Mouse (Mus musculus) cerebellum, postnatal 10 days (tissue): ENCODE measurements around the gene Wipi1.
A peak's percentile ranks its signal among the peaks of the same experiment; 100 is the strongest.

ENCODE experiments used
- DNase-seq, 2 experiments: peaks; one replicate each; pipeline ENCODE4 v3.0.0; 2021; ENCODE audit warnings: mixed read lengths in 2 of 2

Gene Wipi1

DNA sequence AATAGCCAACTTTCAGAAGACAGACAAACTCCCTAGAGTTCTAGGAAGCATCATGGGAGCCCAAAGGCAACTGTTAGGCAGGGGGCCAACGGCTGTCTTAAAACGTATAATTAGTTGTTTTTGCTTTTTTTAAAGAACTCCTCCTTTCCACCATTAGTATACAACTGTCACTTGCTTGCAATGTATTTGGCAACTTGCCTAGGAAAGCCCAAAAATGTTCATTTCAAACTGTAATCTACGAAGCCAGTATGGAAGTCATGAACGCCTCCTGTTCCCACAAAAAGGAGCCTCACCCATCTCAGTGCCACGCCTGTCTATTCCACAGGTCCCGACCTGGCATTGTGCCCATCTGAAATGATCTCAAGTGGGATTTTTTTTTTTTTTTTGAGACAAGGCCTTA is 35.9 kb downstream of the Wipi1 start:
- peak in 1 of 2 experiments; percentile 32 for DNase-seq

DNA sequence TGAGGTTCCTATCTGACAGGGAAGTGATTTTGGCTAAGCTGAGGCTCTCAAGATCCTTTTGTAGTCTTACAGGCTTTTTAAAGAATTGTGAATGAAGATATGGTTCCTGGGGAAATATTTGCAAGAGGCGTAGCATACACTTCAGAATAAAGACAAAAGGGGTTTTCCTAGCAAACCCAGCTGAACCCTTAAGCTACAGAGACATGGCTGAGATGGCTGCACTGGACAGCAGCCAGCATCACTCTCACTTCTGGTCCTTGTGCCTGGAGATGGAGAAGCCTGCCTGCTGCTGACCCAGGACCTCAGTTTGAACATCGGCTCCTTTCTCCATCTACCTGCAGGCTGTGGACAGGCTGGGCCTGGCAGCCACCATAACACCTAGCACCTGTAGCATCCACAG is 37.2 kb downstream of the Wipi1 start:
- DNase-seq = peak in 1 of 2 experiments; percentile 28

DNA sequence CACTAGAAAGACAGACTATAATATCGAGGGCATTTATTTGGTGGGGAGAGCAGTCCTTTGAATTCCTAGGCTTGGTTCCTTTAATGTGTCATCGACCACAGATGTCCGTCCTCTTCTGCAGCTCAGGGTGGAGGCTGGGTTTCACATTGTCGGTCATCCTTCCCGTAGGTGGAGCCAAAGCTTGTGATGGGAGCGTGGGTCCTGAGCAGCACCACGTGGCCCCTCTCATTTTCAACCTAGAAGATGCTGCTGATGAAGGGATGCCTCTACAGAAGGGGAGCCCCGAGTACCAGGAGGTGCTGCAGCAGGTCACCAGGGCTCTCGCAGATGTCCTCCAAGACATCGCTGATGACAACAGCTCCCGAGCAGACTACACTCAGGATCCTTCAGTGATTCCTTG is 39.7 kb downstream of the Wipi1 start:
- DNase-seq = no peak

DNA sequence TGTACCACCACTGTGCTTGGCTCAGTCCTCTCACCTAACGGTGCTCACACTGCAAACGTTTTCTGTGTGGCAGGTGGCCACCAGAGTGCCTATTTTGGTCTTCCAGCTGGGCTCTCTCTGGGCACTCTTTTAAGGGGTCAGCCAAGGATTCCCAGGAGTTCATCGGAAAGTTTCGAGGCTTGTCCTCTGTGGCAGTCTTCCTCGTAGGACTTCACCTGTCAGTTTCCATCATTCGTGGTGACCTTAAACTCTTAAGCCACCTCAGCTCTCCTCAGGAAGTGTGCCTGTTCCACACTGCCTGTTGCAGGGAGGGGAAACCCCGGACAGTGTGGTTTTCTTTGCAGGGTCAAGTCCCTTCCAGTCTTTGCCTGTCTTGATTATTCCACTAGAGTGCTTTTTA is 42.0 kb downstream of the Wipi1 start:
- no peak for DNase-seq

GRCm38 (mm10) chr11:109569007-109569618 is 42.7 kb downstream of the Wipi1 start:
- no peak for DNase-seq

DNA sequence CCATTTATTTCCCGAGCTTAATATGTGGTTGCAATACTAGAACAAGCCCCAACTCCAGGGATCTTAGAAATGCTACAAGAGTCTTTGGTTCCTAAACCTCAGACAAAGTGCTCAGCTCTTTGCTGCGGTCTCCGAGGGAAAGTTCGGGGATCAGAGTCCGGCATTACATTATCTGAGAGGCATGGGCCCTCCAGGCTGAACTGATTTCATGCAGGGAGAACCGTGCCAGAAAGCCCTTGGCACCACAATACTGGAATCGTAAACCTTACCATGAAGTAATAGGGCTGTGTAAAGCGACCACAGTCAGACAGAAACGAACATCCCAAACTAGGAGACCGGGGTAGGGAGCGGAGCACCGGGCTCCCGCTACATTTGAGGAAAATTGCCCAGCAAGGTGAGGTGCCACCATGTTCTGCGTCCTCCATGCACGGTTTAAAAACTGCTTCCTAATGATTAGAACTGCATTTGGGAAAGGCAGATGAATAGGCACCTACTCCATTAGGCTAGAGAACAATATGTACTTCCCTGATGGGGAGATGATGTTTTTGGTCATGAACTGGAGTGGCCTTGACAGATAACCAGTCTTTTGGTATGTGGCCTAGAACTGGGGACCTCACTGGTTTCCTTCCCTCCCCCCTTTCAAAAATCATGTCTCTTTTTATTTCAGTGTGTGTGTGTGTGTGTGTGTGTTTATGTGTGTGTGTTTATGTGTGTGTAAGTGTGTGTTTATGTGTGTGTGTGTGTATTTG is 47.1 kb downstream of the Wipi1 start:
- no peak for DNase-seq

- DNase-seq = no peak
Measured at GRCm38 (mm10) chr11:109563708-109564107, 48.1 kb downstream of the Wipi1 start.

DNA sequence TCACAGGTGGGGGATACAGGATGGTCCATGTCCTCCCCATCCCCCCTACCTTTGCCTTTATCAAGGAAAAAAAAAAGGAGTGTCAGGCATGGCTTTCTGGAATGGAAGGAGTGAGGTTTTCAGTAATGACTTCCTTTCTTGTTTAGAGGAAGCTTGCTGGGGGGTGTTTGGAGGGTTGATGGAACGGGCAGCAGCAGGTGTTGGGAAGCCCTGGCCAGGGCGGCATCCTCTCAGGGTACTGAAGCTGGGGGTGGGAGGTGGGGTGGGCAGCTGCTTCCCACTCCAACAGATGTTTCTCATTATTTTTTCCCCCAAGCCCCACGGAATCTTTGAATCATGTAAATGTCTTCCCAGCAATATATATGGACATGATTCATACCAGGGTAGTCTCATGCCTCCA is 50.3 kb downstream of the Wipi1 start:
- DNase-seq = no peak

DNA sequence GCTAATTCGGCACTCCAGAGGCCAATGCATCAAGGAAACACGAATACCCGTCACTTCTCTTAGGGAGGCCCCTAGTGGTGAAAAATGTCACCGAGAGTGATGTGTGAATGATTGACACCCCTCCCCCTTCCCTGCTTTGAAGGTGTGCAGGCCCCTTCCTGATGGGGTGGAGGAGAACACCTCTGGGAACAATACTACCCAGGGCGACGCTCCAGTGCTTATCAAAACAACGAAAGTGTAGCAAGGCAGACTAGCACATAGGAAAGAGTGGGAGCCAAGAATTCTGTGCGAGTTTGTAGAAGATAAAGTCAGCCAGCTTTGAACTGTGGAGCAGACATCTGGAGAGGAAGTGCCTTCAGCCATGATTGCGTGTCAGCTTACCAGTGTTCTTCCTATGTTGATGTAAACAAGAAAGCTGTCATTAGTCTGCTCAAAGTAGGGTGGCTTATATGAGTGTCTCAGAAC is 50.9 kb downstream of the Wipi1 start:
- DNase-seq = peak; percentile 49 to 50

GRCm38 (mm10) chr11:109559241-109559640 is 52.5 kb downstream of the Wipi1 start:
- no peak for DNase-seq

DNA sequence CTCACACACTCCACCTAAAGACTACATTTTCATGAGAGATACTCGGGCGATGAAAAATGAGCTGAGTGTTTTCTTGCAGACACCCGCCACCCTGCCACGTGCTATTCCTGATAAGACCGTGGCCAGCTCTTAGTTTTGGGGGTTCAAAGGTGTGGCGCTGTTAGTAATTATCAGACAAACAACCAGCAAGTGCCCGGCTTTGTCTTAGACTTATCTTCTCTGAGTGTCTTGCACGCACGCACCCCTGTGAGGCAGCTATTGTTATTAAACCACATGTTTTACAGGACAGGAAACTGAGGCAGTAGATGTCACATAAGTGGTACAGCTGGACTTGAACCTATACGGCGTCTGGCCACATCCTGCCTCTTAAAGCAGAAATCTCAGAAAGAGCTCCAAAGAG is 54.3 kb downstream of the Wipi1 start:
- DNase-seq = no peak

- no peak for DNase-seq
Measured at GRCm38 (mm10) chr11:109556130-109556529, 55.6 kb downstream of the Wipi1 start.

DNA sequence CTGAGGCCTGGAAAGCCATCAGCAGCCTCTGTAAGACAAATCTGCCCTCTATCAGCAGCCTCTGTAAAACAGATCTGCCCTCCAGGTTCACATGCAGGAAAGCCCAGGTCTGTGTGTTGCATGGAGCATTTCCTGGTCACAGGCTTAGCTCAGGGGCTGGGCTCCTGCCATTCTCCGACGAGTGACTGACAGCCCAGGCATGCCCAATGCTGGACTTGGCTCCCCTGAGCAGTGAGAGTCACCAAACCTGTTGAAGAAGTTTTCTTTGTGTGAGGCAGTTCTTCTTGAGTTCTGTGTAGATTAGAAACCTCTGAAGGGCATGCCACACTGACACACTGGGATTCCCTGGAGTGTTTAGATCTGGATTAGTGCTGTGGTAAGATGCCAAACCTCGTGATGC is 57.3 kb downstream of the Wipi1 start:
- no peak for DNase-seq

GRCm38 (mm10) chr11:109553921-109554320 is 57.8 kb downstream of the Wipi1 start:
- no peak for DNase-seq

DNA sequence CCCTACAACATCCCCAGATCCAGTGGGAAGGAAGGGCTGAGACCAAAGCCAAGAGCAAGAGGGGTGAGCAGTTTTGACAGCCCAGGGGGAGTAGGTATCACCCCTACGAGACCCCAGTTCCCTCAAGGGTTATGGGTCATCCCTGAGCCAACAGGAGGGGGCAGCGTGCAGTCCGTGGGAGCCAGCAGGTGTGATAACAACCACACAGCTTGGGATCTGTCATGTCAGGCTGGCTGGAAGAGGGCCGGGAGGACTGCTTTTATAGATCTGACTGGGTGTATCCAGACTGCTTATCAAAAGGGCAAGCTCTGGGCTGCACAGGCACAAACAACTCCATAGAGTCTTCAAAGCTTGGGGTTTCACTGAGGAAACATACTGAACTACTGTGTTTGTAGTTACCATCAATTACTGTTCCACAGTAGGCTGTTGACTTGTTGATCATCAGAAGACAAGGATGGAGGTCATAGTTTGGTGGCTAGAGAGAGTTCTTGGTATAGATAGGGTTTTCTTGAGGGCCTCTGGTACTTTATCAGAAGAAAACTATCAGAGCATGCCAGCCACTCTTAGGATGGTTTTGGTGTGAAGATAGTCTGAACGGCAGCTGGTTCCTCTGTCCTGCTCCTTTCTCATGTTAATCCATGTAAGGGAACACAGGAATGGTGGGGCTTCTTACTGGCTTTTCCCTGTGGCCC is 62.0 kb downstream of the Wipi1 start:
- no peak for DNase-seq

GRCm38 (mm10) chr11:109547652-109548051 is 64.1 kb downstream of the Wipi1 start:
- no peak for DNase-seq

DNA sequence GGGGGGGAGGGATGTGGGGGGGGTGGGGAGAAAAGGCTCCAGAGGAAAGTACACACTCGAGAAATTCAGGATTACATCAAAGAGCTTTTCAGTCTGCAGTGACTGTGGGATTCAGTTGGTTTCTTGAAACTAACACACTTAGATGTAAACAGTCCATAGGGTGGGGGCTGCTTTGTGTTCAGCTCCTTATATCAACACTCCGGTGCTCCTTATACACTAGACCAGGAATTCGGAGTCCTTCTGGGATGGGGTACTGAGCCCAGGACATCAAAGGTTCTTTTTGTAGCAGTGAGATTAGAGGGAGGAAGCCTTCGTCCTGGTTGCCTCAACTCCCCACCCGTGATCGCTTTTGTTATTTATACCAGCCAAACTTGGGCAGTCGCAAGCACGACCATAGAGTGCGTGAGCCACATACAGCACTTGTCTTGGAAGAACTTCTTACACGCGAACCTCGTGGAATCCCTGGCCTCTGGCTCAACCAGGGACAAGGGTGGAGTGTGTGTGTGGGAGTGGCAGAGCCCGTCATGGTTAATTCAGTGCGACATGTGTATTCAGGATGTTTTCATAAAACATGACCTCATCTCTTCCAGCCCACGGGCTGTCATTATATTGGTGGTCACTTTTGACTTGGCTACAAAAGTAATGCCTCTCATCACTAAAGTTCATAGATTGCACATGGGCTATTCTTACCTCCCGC is 65.3 kb downstream of the Wipi1 start:
- no peak for DNase-seq

DNA sequence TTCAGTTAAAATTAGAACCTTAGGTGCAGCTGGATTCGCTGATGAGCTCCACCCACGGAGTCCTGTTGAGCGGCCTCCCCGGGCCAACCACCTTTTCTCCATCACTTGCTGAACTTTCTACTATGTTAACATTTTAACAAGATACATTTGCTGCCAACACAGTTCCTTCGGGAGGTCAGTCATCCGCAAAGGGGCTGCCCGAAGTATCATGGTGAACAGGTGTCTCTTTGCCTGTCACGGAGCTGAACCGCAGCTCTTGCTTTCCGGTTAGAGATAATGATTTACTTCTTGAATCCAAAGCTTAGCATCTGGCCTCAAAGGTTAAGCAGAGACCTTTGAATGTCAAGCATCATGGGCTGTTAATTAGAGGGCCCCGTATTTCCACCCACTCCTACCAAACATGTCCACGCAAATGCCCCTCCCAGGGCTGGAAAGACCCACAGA is 66.0 kb downstream of the Wipi1 start:
- DNase-seq = no peak

DNA sequence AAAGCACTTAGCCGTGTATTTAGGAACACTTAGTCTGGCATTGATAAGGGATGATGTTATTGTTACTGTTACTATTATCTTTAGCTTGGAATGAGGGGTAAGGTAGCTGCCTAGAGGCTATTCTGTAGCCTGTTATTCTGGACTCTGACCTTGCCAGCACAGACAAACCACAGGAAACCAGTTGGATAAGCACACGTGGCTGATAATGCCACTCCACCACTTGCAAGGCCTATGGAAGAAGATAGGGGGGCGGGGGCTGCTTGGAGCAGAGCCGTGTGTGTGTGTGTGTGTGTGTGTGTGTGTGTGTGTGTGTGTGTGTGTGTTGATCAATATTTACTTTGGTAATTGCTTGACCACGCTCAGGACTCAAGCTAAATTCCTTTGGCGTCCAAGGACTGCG is 66.5 kb downstream of the Wipi1 start:
- DNase-seq = no peak

- no peak for DNase-seq
Measured at GRCm38 (mm10) chr11:109544432-109544831, 67.3 kb downstream of the Wipi1 start.

GRCm38 (mm10) chr11:109543466-109543865 is 68.3 kb downstream of the Wipi1 start:
- DNase-seq = no peak

DNA sequence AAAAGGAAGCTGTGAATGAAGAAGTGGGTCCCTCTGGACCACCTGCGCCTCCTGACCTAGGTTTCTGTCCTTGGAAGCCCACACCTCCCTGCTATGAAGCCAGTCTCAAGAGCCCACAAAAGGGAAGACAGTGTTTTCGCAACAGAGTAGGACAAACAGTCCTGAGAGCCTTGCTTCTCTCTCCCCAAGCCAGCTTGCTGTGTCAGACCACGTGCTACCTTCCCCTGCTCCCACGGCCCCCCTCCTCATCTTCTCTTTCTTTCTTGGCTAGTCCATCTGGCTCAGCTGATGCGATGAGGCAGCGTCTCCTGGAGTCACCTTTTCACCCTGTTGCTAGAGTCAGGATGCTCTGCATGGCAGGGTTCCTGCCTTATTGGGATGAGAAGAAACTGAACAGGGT is 72.5 kb downstream of the Wipi1 start:
- peak; percentile 55 to 58 for DNase-seq

GRCm38 (mm10) chr11:109536939-109537338 is 74.8 kb downstream of the Wipi1 start:
- DNase-seq = no peak
